Mouse (Mus musculus) limb, embryonic 10.5 days (tissue): ENCODE data around the gene Ehmt2. TPM values are rescaled to one million over a fixed set of nuclear protein-coding genes. Genes with fewer than 3 reads are reported as not detected.
A peak's percentile ranks its signal among the peaks of the same experiment; 100 is the strongest.

Source experiments
- DNase-seq: peaks from one replicate; pipeline ENCODE4 v3.0.0-alpha.2; 2017; ENCODE audit warnings: low spot score
- H3K27ac ChIP-seq: fragments of 300-500 bp; sonication (generic); 2 replicates; pipeline ENCODE4 v1.5.1; 2016; ENCODE audit warnings: mild to moderate bottlenecking
- H3K27me3 ChIP-seq: fragments of 300-500 bp; sonication (generic); 2 replicates; pipeline ENCODE4 v1.6.1; 2016; ENCODE audit warnings: low read depth, mild to moderate bottlenecking; ENCODE audit not compliant: poor library complexity, severe bottlenecking
- H3K36me3 ChIP-seq: fragments of 300-500 bp; sonication (generic); 2 replicates; pipeline ENCODE4 v1.6.1; 2016; ENCODE audit warnings: mild to moderate bottlenecking, moderate library complexity
- H3K4me1 ChIP-seq: fragments of 300-500 bp; sonication (generic); 2 replicates; pipeline ENCODE4 v1.6.1; 2016
- H3K4me3 ChIP-seq: fragments of 300-500 bp; sonication (generic); 2 replicates; pipeline ENCODE4 v1.5.1; 2016; ENCODE audit warnings: mild to moderate bottlenecking, moderate library complexity
- H3K9me3 ChIP-seq: fragments of 300-500 bp; sonication (generic); replicated peaks from 2 replicates; pipeline ENCODE4 v1.6.1; 2016; ENCODE audit warnings: mild to moderate bottlenecking
- WGBS: fragments of 180-500 bp; shearing (Covaris S2); methylation state at CpG from one replicate; pipeline ENCODE4 v1.1.7; 2016; 5-methylcytosine and 5-hydroxymethylcytosine counted together
- polyA plus RNA-seq: library from polyadenylated mRNA; unstranded; fragments of >200 nt; fragmentation: Nextera tagmentation; extraction: Ambion mirVana; gene quantifications from 2 replicates; pipeline ENCODE4 v1.2.1, GENCODE M21; 2016

Ehmt2 gene
- polyA plus RNA-seq, 1 experiment from 2014 or later: 116 TPM

- DNase-seq: no peak
- Histone ChIP-seq H3K36me3 (peaks cover 39% of the 10 kb centered on the region), H3K27ac (peak overlapping the region; percentile 61), H3K4me3 (peak overlapping the region; percentile 20; the same call in 1 of the 2 replicates), H3K27me3 (no peaks in the 10 kb centered on the region), H3K4me1 (peaks cover 20% of the 10 kb centered on the region), H3K9me3 (no peaks in the 10 kb centered on the region)
- 17% methylated on average over 11 of the region's 11 CpGs for WGBS
Measured at GRCm38 (mm10) chr17:34915410-34915831, 17.2 kb downstream of the Ehmt2 start.

DNA sequence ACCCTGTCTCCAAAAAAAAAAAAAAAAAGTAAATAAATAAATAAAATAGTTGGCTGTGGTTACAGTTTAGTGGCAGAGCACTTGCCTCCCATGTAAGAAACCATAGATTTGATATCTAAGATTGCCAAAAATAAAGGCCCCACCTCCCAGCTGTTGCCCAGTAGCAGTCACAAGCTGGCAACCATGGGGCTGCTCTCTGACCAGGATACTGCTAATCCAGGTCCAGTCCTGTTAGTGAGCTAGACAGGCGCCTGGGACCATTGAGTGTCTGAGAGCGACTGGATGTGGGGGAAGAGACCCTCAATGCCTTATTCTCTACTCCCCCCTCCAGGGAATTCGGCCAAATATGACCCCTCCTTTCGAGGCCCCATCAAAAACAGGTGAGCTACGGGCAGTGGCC is 18.0 kb downstream of the Ehmt2 start:
- no peak for DNase-seq
- H3K27me3 ChIP-seq: no peaks in the 10 kb centered on the region
- whole genome bisulfite sequencing: 88% methylated on average over 5 of the region's 5 CpGs
- H3K4me3 ChIP-seq: no peak overlapping the region
- peaks cover 20% of the 10 kb centered on the region for H3K4me1 ChIP-seq
- H3K9me3 ChIP-seq: no peaks in the 10 kb centered on the region
- no peak overlapping the region for H3K27ac ChIP-seq
- peaks cover 30% of the 10 kb centered on the region for H3K36me3 ChIP-seq

DNA sequence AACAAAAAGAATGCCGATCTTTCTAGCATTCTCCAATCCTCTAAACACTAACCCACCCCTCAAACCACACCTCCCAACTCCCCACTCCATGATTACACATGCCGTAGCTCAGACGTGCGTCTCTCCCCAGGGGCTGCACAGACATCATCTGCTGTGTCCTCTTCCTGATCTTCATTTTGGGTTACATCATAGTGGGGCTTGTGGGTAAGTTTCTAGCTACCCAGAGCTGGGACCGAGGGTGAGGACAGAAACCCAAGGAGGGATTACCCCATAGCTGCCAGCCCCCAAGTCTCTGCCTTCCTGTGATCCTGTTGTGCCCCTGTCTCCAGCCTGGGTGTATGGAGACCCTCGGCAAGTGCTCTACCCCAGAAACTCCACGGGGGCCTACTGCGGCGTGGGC is 18.9 kb downstream of the Ehmt2 start:
- no peaks in the 10 kb centered on the region for H3K9me3 ChIP-seq
- no peak overlapping the region for H3K27ac ChIP-seq
- WGBS: 82% methylated on average over 9 of the region's 9 CpGs
- no peak for DNase-seq
- H3K27me3 ChIP-seq: no peaks in the 10 kb centered on the region
- H3K4me3 ChIP-seq: no peak overlapping the region
- H3K4me1 ChIP-seq: peaks cover 20% of the 10 kb centered on the region
- peaks cover 22% of the 10 kb centered on the region for H3K36me3 ChIP-seq

DNA sequence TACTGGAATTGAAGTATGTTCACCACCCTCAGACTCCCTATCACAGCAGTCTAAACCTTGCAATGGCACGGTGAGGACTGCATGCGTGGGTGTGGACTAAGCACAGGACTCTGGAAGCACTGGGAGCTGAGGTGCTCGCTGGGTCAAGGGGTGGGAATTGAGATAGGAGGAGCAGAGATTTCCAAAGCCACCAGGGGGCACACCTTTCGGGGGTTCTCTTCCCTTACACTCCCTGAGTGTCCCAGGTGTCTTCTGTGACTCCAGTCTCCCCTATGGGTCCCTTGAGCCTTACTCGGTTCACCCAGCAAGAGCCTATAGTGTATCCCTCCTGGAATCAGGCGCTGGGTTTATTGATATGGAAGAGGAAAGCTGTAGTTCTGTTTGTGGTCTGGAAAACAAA is 24.7 kb downstream of the Ehmt2 start:
- no peaks in the 10 kb centered on the region for H3K27me3 ChIP-seq
- 57% methylated on average over 6 of the region's 6 CpGs for WGBS
- no peaks in the 10 kb centered on the region for H3K9me3 ChIP-seq
- H3K4me3 ChIP-seq: no peak overlapping the region
- no peak overlapping the region for H3K27ac ChIP-seq
- no peaks in the 10 kb centered on the region for H3K4me1 ChIP-seq
- H3K36me3 ChIP-seq: no peaks in the 10 kb centered on the region
- DNase-seq: no peak

DNA sequence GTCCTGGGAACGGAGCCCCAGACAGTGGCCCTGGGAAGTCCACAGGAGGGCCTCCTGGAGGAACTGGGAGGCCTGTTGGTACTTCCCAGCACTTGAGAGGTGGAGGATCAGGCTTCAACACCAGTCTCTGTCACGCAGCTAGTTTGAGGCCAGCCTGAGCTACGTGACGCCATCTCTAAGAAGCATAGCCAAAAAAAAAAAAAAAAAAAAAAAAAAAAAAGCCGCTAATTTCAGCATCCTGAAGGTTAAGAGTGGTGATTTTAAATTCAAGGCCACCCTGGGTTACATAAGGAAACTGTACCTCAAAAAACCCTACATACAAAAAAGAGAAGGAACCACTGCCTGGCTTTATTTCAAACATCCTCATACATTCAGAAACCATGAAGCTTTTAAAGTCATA is 26.0 kb downstream of the Ehmt2 start:
- Histone ChIP-seq H3K4me1 (no peaks in the 10 kb centered on the region), H3K27me3 (no peaks in the 10 kb centered on the region)
- WGBS: 75% methylated on average over 5 of the region's 5 CpGs

DNA sequence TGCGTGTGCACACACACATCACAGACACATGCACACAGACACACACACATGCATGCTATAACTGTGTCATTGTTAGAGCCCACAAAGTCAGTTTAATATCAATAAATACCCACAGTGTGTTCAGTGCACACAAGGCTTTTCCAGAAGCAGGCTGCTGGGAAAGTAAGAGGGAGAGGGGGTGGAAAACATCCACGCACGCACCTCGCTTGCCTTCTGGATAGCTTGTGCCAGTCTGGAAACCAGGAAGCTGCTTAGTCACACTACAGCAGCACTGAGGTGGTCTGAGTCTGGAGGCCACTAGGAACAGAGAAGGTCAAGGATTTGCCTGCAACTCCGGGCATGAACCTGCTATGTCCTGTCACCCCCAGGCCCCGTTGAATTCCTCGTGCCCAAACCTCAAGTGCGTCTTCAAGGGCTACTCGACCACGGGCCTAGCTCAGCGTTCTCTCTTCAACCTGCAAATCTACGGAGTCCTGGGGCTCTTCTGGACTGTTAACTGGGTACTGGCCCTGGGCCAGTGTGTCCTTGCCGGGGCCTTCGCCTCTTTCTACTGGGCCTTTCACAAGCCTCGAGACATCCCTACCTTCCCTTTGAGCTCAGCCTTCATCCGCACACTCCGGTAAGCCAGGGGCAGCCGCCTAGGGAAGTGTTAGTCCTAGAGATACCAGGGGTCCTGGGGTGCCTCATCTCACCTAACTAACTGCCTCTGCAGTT is 29.2 kb downstream of the Ehmt2 start:
- H3K36me3 ChIP-seq: no peaks in the 10 kb centered on the region
- 89% methylated on average over 18 of the region's 18 CpGs for WGBS
- no peaks in the 10 kb centered on the region for H3K27me3 ChIP-seq
- H3K4me3 ChIP-seq: no peak overlapping the region
- DNase-seq: no peak
- no peaks in the 10 kb centered on the region for H3K9me3 ChIP-seq
- no peak overlapping the region for H3K27ac ChIP-seq
- peaks cover 10% of the 10 kb centered on the region for H3K4me1 ChIP-seq

More for the DNA sequence above, 26.0 kb downstream of the Ehmt2 start:
- no peak for DNase-seq
- Histone ChIP-seq H3K27ac (no peak overlapping the region), H3K36me3 (no peaks in the 10 kb centered on the region), H3K9me3 (no peaks in the 10 kb centered on the region), H3K4me3 (no peak overlapping the region)

GRCm38 (mm10) chr17:34928841-34929240 is 30.6 kb downstream of the Ehmt2 start:
- Histone ChIP-seq H3K27ac (no peak overlapping the region), H3K36me3 (0 out of 2 replicates have a peak, but pooled peaks cover 3% of the 10 kb centered on the region), H3K27me3 (no peaks in the 10 kb centered on the region), H3K9me3 (no peaks in the 10 kb centered on the region), H3K4me1 (peaks cover 12% of the 10 kb centered on the region), H3K4me3 (no peak overlapping the region)
- no peak for DNase-seq
- WGBS: 61% methylated on average over 4 of the region's 4 CpGs

DNA sequence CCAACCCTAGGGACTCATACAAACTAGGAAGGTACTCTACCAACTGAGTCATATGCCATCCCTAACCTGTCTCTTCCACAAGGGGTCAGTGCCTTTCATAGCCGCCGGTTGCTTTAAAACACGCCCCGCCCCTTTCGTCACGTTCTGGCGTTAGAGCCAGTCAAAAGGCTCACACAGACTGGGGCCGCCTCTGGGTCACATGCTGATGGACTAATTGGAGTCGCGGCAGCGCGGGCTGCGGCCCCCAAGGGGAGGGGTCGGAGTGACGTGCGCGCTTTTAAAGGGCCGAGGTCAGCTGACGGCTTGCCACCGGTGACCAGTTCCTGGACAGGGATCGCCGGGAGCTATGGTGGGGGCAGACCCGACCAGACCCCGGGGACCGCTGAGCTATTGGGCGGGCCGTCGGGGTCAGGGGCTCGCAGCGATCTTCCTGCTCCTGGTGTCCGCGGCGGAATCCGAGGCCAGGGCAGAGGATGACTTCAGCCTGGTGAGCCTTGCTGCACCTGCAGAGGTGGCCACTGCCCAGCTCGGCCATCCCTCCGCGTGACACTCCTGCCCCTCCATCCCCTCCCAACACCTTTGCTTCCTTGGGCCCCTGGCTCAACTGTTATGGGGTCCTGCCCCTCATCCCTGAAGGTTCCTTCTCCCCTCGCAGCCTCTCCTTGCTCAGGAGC is 32.9 kb downstream of the Ehmt2 start, which contains the start of gene Neu1:
Gene Neu1 (plus strand): TSS at position 193 of the 674 bp plus-strand sequence.
- WGBS: under 1% methylated on average over 38 of the region's 38 CpGs
- H3K27ac ChIP-seq: peak within 1 kb of the TSS; percentile 81

GRCm38 (mm10) chr17:34931735-34932098 is 33.4 kb downstream of the Ehmt2 start:
- H3K4me1 ChIP-seq: peaks cover 28% of the 10 kb centered on the region
- H3K36me3 ChIP-seq: peaks cover 16% of the 10 kb centered on the region
- WGBS: 14% methylated on average over 14 of the region's 14 CpGs
- peak overlapping the region; percentile 73 for H3K4me3 ChIP-seq
- DNase-seq: no peak
- no peaks in the 10 kb centered on the region for H3K9me3 ChIP-seq
- H3K27ac ChIP-seq: peak overlapping the region; percentile 81
- no peaks in the 10 kb centered on the region for H3K27me3 ChIP-seq

More for the DNA sequence above, 32.9 kb downstream of the Ehmt2 start, which contains the start of gene Neu1:
- H3K9me3 ChIP-seq: no peaks in the 10 kb centered on the region
- H3K4me1 ChIP-seq: peaks cover 28% of the 10 kb centered on the region
- H3K36me3 ChIP-seq: peaks cover 16% of the 10 kb centered on the region
- H3K4me3 ChIP-seq: peak within 1 kb of the TSS; percentile 73
- peak; percentile 95 for DNase-seq
- H3K27me3 ChIP-seq: no peaks in the 10 kb centered on the region

- 93% methylated on average over 8 of the region's 8 CpGs for WGBS
- Histone ChIP-seq H3K27ac (peak overlapping the region; percentile 81; the same call in 1 of the 2 replicates), H3K4me1 (peaks cover 28% of the 10 kb centered on the region)
Measured at GRCm38 (mm10) chr17:34932287-34932686, 34.0 kb downstream of the Ehmt2 start.

GRCm38 (mm10) chr17:34934031-34934430 is 35.8 kb downstream of the Ehmt2 start:
- peak overlapping the region; percentile 18; the same call in 1 of the 2 replicates for H3K4me3 ChIP-seq
- H3K9me3 ChIP-seq: no peaks in the 10 kb centered on the region
- peaks cover 16% of the 10 kb centered on the region for H3K36me3 ChIP-seq
- H3K27ac ChIP-seq: peak overlapping the region; percentile 38; the same call in 1 of the 2 replicates
- H3K27me3 ChIP-seq: no peaks in the 10 kb centered on the region
- WGBS: 76% methylated on average over 24 of the region's 24 CpGs
- DNase-seq: no peak
- H3K4me1 ChIP-seq: peaks cover 28% of the 10 kb centered on the region

More at GRCm38 (mm10) chr17:34932287-34932686, 34.0 kb downstream of the Ehmt2 start:
- no peaks in the 10 kb centered on the region for H3K27me3 ChIP-seq
- no peak for DNase-seq
- H3K4me3 ChIP-seq: peak overlapping the region; percentile 73
- H3K36me3 ChIP-seq: peaks cover 16% of the 10 kb centered on the region
- no peaks in the 10 kb centered on the region for H3K9me3 ChIP-seq

GRCm38 (mm10) chr17:34934830-34935229 is 36.6 kb downstream of the Ehmt2 start:
- WGBS: 53% methylated on average over 8 of the region's 8 CpGs
- H3K36me3 ChIP-seq: peaks cover 16% of the 10 kb centered on the region
- no peak for DNase-seq
- H3K4me1 ChIP-seq: peaks cover 28% of the 10 kb centered on the region
- 0 out of 2 replicates have a peak overlapping the region, but pooled peaks have one; percentile 18 for H3K4me3 ChIP-seq
- H3K9me3 ChIP-seq: no peaks in the 10 kb centered on the region
- no peak overlapping the region for H3K27ac ChIP-seq
- H3K27me3 ChIP-seq: no peaks in the 10 kb centered on the region

DNA sequence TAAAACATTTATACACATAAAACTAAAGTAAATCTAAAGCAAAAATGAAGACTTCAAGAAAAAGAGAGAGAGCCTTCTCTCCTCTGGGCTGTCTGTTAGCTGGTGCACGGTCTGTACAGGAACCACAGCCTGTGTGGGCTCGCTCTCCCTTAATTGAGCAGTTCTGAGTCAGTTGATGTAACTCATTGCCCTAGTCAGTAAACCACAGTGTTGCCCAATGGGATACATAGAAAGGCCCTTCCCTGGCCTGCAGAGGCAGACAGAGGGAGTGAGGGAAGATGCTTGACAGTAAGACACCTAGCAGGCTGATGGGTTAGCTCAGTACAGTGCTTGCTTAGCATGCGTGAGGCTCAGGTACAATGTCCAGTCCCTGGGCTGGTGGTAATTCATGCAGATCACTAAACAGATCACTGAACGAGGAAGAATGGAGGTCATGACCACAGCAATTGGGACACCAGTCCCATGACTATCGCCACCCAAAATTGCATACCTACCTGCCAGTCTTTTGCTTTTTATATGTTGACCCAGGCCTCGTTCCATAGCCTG is 39.8 kb downstream of the Ehmt2 start:
- Histone ChIP-seq H3K27ac (no peak overlapping the region), H3K4me3 (no peak overlapping the region), H3K4me1 (peaks cover 30% of the 10 kb centered on the region), H3K27me3 (no peaks in the 10 kb centered on the region), H3K36me3 (peaks cover 13% of the 10 kb centered on the region), H3K9me3 (no peaks in the 10 kb centered on the region)
- 85% methylated on average over 6 of the region's 6 CpGs for WGBS
- no peak for DNase-seq
